Mouse (Mus musculus) embryonic facial prominence, embryonic 15.5 days (tissue): ENCODE measurements at regions not wholly inside any gene's neighbourhood (a gene's known extent, or its start where the extent isn't known, plus 50 kb on each side); places are given as distances from the start of the nearest gene placed in this dataset.

Source experiments
- ATAC-seq: fragments of 200-750 bp; cut with Nextera tagmentation; 2 replicates; pipeline ENCODE4 v1.8.0; 2017; ENCODE audit warnings: low read depth, moderate TSS enrichment; ENCODE audit not compliant: insufficient number of reproducible peaks, low FRiP score, low TSS enrichment
- H3K27ac ChIP-seq: fragments of 300-500 bp; sonication (generic); replicated peaks from 2 replicates; pipeline ENCODE4 v1.5.1; 2015; ENCODE audit warnings: mild to moderate bottlenecking, inconsistent platforms
- H3K27me3 ChIP-seq: fragments of 300-500 bp; sonication (generic); 2 replicates; pipeline ENCODE4 v1.6.1; 2015; ENCODE audit warnings: inconsistent platforms
- H3K36me3 ChIP-seq: fragments of 300-500 bp; sonication (generic); 2 replicates; pipeline ENCODE4 v1.6.1; 2015; ENCODE audit warnings: mild to moderate bottlenecking, inconsistent platforms
- H3K4me1 ChIP-seq: fragments of 300-500 bp; sonication (generic); 2 replicates; pipeline ENCODE4 v1.6.1; 2015; ENCODE audit warnings: inconsistent platforms
- H3K4me2 ChIP-seq: fragments of 300-500 bp; sonication (generic); replicated peaks from 2 replicates; pipeline ENCODE4 v1.6.1; 2015; ENCODE audit warnings: mild to moderate bottlenecking, inconsistent platforms
- H3K4me3 ChIP-seq: fragments of 300-500 bp; sonication (generic); replicated peaks from 2 replicates; pipeline ENCODE4 v1.5.1; 2015; ENCODE audit warnings: mild to moderate bottlenecking, inconsistent platforms
- H3K9ac ChIP-seq: fragments of 300-500 bp; sonication (generic); 2 replicates; pipeline ENCODE4 v1.6.1; 2015; ENCODE audit warnings: inconsistent platforms
- H3K9me3 ChIP-seq: fragments of 300-500 bp; sonication (generic); replicated peaks from 2 replicates; pipeline ENCODE4 v1.6.1; 2016; ENCODE audit warnings: inconsistent platforms
- WGBS: fragments of 180-500 bp; shearing (Covaris S2); methylation state at CpG from one replicate; pipeline ENCODE4 v1.1.7; 2015; 5-methylcytosine and 5-hydroxymethylcytosine counted together

DNA sequence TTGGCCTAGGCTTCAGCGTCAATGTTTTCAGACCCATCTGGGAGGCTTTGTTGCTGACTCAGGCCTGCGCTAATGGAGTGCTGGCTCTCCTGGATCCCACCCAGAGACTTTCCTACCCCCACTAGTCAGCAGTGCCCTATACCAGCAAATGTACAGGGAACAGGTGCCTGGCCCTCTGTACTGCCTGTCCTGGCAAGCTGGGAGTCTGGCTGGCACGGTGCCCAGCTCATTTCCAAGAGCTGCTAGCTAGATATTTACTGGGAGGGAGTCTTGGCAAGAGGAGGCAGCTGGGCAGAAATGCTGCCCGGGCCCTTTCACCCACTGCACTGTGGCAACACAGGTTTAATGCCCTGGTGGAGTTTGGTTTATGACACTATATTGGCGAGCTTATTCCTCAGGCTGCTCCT is 197.2 kb downstream of the Emp1 start:
- 55% methylated on average over 5 of the region's 5 CpGs for WGBS
- Histone ChIP-seq H3K27ac (peak overlapping the region; percentile 30; the same call in 1 of the 2 replicates), H3K4me1 (peaks cover 8% of the 10 kb centered on the region)

GRCm38 (mm10) chr6:135562267-135562666 is 199.9 kb downstream of the Emp1 start:
- 96% methylated on average over 2 of the region's 2 CpGs for WGBS
- Histone ChIP-seq H3K27me3 (no peaks in the 10 kb centered on the region), H3K4me1 (peaks cover 8% of the 10 kb centered on the region), H3K27ac (no peak overlapping the region), H3K9ac (no peak overlapping the region), H3K36me3 (no peaks in the 10 kb centered on the region), H3K4me3 (no peak overlapping the region), H3K4me2 (no peak overlapping the region), H3K9me3 (no peaks in the 10 kb centered on the region)
- ATAC-seq, result no peak

More for the DNA sequence above, 197.2 kb downstream of the Emp1 start:
- peak; percentile 86 for ATAC-seq
- Histone ChIP-seq H3K9me3 (no peaks in the 10 kb centered on the region), H3K4me2 (no peak overlapping the region), H3K36me3 (no peaks in the 10 kb centered on the region), H3K4me3 (no peak overlapping the region), H3K9ac (no peak overlapping the region), H3K27me3 (no peaks in the 10 kb centered on the region)

- H3K4me3 ChIP-seq, result no peak overlapping the region
- H3K36me3 ChIP-seq, result no peaks in the 10 kb centered on the region
- no peak overlapping the region for H3K4me2 ChIP-seq
- H3K9me3 ChIP-seq, result no peaks in the 10 kb centered on the region
- no peaks in the 10 kb centered on the region for H3K27me3 ChIP-seq
- ATAC-seq, result no peak
- H3K4me1 ChIP-seq, result peaks cover 8% of the 10 kb centered on the region
- no peak overlapping the region for H3K9ac ChIP-seq
- H3K27ac ChIP-seq, result no peak overlapping the region
These were observed 201.4 kb downstream of the Emp1 start for GRCm38 (mm10) chr6:135563766-135564165.

- Histone ChIP-seq H3K4me1 (no peaks in the 10 kb centered on the region), H3K4me2 (no peak overlapping the region), H3K9me3 (no peaks in the 10 kb centered on the region), H3K9ac (no peak overlapping the region), H3K27me3 (no peaks in the 10 kb centered on the region), H3K27ac (no peak overlapping the region), H3K36me3 (no peaks in the 10 kb centered on the region), H3K4me3 (no peak overlapping the region)
- ATAC-seq, result no peak
- 55% methylated on average over 1 of the region's 1 CpGs for WGBS
These were observed 206.7 kb downstream of the Emp1 start for GRCm38 (mm10) chr6:135569086-135569485.

DNA sequence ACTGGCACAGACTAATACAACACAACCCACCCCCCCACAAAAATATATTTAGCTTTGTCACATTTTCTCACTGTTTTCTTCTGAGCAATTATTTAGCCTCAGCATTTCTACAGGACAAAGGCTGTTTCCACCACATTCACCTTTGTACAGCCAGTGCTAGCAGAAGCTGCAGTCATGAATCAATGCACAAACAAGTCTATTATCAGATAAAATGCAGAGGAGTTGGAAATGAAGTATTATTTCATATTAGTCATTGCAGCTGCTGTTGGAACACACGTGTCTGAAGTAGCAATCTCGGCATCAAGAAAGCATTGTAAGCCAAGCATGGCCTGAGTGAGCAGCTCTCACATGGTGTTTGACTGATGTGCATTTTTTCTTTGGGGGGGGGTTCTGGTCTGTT is 212.9 kb downstream of the Emp1 start:
- WGBS, result 68% methylated on average over 2 of the region's 2 CpGs
- no peak overlapping the region for H3K27ac ChIP-seq
- no peak overlapping the region for H3K4me2 ChIP-seq
- H3K9ac ChIP-seq, result no peak overlapping the region
- no peak for ATAC-seq
- H3K9me3 ChIP-seq, result no peaks in the 10 kb centered on the region
- no peaks in the 10 kb centered on the region for H3K4me1 ChIP-seq
- no peak overlapping the region for H3K4me3 ChIP-seq
- no peaks in the 10 kb centered on the region for H3K36me3 ChIP-seq
- H3K27me3 ChIP-seq, result no peaks in the 10 kb centered on the region

DNA sequence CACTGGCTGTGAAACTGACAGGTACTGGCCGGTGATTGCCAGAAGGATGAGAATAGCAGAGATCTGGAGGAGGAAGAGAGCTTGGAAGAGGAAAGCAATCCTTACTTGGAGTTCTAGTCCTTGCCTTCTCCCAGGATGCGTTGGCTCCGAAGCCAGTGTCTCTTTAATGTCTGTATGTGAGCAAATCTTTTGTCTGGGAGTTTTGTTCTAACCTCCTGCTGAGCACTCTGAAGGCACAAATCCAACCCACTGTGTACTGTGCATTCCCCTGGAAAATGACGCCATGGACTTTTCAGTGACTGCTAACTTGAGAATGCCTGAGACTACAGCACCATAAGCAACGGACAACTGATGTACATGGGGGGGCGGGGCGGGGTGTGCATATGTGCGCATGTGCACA is 216.4 kb downstream of the Emp1 start:
- Histone ChIP-seq H3K27ac (no peak overlapping the region), H3K4me2 (no peak overlapping the region), H3K9ac (no peak overlapping the region), H3K27me3 (no peaks in the 10 kb centered on the region), H3K4me1 (no peaks in the 10 kb centered on the region), H3K9me3 (no peaks in the 10 kb centered on the region), H3K4me3 (no peak overlapping the region), H3K36me3 (no peaks in the 10 kb centered on the region)
- ATAC-seq, result no peak
- 85% methylated on average over 8 of the region's 8 CpGs for WGBS

DNA sequence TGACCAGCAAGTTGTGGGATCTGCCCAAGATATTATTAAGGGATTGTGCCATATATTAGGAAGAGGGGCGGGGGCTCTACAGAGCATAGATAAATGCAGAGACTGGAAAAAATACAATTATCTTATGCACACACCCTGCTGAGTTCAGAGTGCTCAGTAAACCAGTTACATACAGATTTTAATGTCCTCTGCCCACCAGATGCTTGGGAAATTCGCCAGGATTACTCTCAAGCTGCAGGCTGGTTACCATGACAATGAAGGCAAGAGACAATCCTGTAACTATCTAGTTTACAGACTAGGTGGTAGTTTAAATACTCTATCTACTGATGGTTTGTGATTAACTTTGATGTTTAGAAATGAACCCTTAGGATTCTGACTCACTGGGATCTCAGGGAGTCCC is 220.2 kb downstream of the Emp1 start:
- no peaks in the 10 kb centered on the region for H3K4me1 ChIP-seq
- WGBS, result 37% methylated on average over 2 of the region's 2 CpGs
- H3K4me3 ChIP-seq, result no peak overlapping the region
- H3K27me3 ChIP-seq, result no peaks in the 10 kb centered on the region
- H3K27ac ChIP-seq, result no peak overlapping the region
- no peaks in the 10 kb centered on the region for H3K9me3 ChIP-seq
- H3K36me3 ChIP-seq, result no peaks in the 10 kb centered on the region
- ATAC-seq, result no peak
- no peak overlapping the region for H3K4me2 ChIP-seq
- H3K9ac ChIP-seq, result no peak overlapping the region

DNA sequence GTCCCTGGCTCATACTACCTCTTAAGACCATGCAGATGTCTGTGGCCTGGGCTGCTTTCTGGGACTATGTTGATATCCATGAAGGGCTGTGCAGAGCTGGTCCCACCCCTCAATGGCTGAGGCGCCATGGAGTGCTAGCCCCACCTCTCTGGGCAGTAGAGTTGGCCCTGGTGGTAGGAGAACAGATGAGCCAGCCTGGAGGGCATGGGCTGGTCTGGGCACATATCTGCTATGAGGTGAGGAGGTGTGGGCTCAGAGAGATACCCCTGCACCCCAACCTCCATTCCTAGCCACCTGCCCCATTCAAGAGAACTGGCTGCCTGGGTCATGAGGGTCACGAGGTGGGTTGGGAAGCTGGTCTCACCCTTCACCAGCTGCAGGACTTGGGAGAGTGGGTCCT is 222.4 kb downstream of the Emp1 start:
- H3K9ac ChIP-seq, result no peak overlapping the region
- H3K4me2 ChIP-seq, result no peak overlapping the region
- 0 out of 2 replicates have a peak, but pooled peaks have one; percentile 60 for ATAC-seq
- 92% methylated on average over 2 of the region's 2 CpGs for WGBS
- no peaks in the 10 kb centered on the region for H3K36me3 ChIP-seq
- no peaks in the 10 kb centered on the region for H3K27me3 ChIP-seq
- no peak overlapping the region for H3K27ac ChIP-seq
- H3K4me3 ChIP-seq, result no peak overlapping the region
- H3K9me3 ChIP-seq, result no peaks in the 10 kb centered on the region
- H3K4me1 ChIP-seq, result no peaks in the 10 kb centered on the region

DNA sequence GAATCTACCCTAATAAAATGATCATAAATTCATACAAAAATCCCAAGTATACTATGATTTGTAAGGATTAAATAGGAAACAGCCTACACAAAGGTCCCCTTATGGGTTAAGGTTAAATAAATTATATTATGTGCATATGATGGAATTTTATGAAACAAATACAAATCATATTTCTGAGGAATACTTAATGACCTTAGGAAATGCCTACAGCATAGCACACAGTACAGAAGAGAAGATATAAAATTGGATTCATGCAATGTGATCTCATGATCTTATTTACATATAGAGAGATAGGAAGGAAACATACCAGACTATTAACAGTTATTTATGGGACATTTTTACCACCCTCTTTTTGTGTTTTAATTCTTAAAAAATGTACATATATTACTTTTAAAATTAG is 227.7 kb downstream of the Emp1 start:
- H3K9ac ChIP-seq, result no peak overlapping the region
- H3K9me3 ChIP-seq, result no peaks in the 10 kb centered on the region
- H3K36me3 ChIP-seq, result no peaks in the 10 kb centered on the region
- H3K27ac ChIP-seq, result no peak overlapping the region
- no peaks in the 10 kb centered on the region for H3K4me1 ChIP-seq
- no peak overlapping the region for H3K4me3 ChIP-seq
- ATAC-seq, result no peak
- H3K27me3 ChIP-seq, result no peaks in the 10 kb centered on the region
- no peak overlapping the region for H3K4me2 ChIP-seq

DNA sequence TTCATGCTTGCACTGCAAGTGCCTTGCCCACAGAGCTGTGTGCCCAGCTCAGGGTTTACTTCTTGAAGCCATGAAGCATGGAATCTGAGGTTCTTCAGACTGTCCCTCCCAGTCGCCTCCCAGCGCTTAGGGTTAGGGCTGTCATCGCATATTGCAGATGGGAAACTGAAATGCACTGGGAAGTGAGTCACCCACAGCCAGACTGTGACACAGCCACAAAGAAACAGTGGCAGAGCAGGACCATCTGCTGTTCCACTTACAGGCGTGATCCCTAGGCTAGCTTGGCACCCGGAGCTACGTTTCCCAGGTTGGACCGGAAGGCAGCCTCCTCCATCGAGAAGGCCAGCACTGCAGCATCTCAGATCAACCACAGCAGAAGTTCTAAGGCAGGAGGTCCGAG is 228.7 kb downstream of the Emp1 start:
- H3K4me2 ChIP-seq, result no peak overlapping the region
- no peaks in the 10 kb centered on the region for H3K36me3 ChIP-seq
- no peak for ATAC-seq
- H3K27me3 ChIP-seq, result no peaks in the 10 kb centered on the region
- no peaks in the 10 kb centered on the region for H3K4me1 ChIP-seq
- no peaks in the 10 kb centered on the region for H3K9me3 ChIP-seq
- H3K9ac ChIP-seq, result no peak overlapping the region
- 88% methylated on average over 9 of the region's 9 CpGs for WGBS
- H3K4me3 ChIP-seq, result no peak overlapping the region
- H3K27ac ChIP-seq, result no peak overlapping the region

- Histone ChIP-seq H3K4me1 (no peaks in the 10 kb centered on the region), H3K9ac (no peak overlapping the region), H3K9me3 (no peaks in the 10 kb centered on the region), H3K27me3 (no peaks in the 10 kb centered on the region), H3K4me2 (no peak overlapping the region), H3K4me3 (no peak overlapping the region), H3K27ac (no peak overlapping the region), H3K36me3 (no peaks in the 10 kb centered on the region)
- WGBS, result 86% methylated on average over 4 of the region's 4 CpGs
- no peak for ATAC-seq
These were observed 234.0 kb downstream of the Emp1 start for GRCm38 (mm10) chr6:135596358-135596757.

DNA sequence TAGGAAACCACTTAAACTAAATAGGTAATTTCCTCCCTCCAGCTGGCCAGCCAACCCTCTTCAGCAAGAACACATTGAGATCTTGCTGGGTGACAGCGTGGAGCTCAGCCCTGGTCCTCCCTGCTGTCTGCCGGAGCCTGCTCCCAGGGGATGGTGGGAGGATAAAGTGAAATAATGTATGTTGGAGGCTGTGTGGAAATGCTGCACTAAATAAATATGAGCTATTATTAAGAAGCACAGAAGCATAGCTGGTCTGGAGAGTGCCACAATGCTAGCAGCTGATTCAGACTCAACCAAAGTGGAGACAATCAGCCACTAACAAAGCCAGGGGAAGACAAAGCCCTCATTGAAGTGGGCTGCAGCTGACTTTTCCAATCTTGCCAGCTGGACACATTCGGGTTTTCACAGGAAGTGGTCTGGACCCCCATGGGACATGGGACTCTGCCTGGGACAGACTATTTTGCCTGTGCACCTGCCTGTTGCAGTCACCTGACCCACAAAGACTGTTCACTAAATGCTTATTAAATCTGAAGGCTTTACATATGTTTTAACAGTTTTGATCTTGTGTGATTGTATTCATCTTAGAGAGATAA is 248.3 kb downstream of the Emp1 start:
- 43% methylated on average over 3 of the region's 3 CpGs for WGBS
- no peaks in the 10 kb centered on the region for H3K36me3 ChIP-seq

More for the DNA sequence above, 248.3 kb downstream of the Emp1 start:
- no peak for ATAC-seq
- no peak overlapping the region for H3K9ac ChIP-seq
- no peak overlapping the region for H3K4me3 ChIP-seq
- H3K4me2 ChIP-seq, result no peak overlapping the region
- H3K27ac ChIP-seq, result no peak overlapping the region
- H3K4me1 ChIP-seq, result no peaks in the 10 kb centered on the region
- H3K9me3 ChIP-seq, result no peaks in the 10 kb centered on the region
- H3K27me3 ChIP-seq, result no peaks in the 10 kb centered on the region
